Mouse (Mus musculus) neural tube, embryonic 15.5 days (tissue): ENCODE results near the gene Mindy4. TPM values are rescaled to one million over a fixed set of nuclear protein-coding genes. Genes with fewer than 3 reads are reported as not detected.

Experiments used
- ATAC-seq: fragments of 200-750 bp; cut with Nextera tagmentation; 2 replicates; pipeline ENCODE4 v1.8.0; 2017; ENCODE audit warnings: mild to moderate bottlenecking, moderate TSS enrichment, moderate library complexity; ENCODE audit not compliant: low FRiP score
- H3K27ac ChIP-seq: fragments of 300-500 bp; sonication (generic); replicated peaks from 2 replicates; pipeline ENCODE4 v1.5.1; 2015; ENCODE audit warnings: mild to moderate bottlenecking, inconsistent platforms
- H3K27me3 ChIP-seq: fragments of 300-500 bp; sonication (generic); replicated peaks from 2 replicates; pipeline ENCODE4 v1.6.1; 2015; ENCODE audit warnings: inconsistent platforms
- H3K36me3 ChIP-seq: fragments of 300-500 bp; sonication (generic); 2 replicates; pipeline ENCODE4 v1.6.1; 2015; ENCODE audit warnings: inconsistent platforms
- H3K4me1 ChIP-seq: fragments of 300-500 bp; sonication (generic); 2 replicates; pipeline ENCODE4 v1.6.1; 2015; ENCODE audit warnings: inconsistent platforms
- H3K4me2 ChIP-seq: fragments of 300-500 bp; sonication (generic); 2 replicates; pipeline ENCODE4 v1.6.1; 2015; ENCODE audit warnings: inconsistent platforms, mild to moderate bottlenecking, moderate library complexity
- H3K4me3 ChIP-seq: fragments of 300-500 bp; sonication (generic); replicated peaks from 2 replicates; pipeline ENCODE4 v1.5.1; 2015; ENCODE audit warnings: mild to moderate bottlenecking, inconsistent platforms
- H3K9ac ChIP-seq: fragments of 300-500 bp; sonication (generic); replicated peaks from 2 replicates; pipeline ENCODE4 v1.6.1; 2015; ENCODE audit warnings: mild to moderate bottlenecking, inconsistent platforms
- H3K9me3 ChIP-seq: fragments of 300-500 bp; sonication (generic); replicated peaks from 2 replicates; pipeline ENCODE4 v1.6.1; 2016; ENCODE audit warnings: inconsistent platforms
- WGBS: fragments of 180-500 bp; shearing (Covaris S2); methylation state at CpG from one replicate; pipeline ENCODE4 v1.1.7; 2015; ENCODE audit warnings: mixed read lengths; 5-methylcytosine and 5-hydroxymethylcytosine counted together
- polyA plus RNA-seq: library from polyadenylated mRNA; unstranded; fragments of >200 nt; fragmentation: Nextera tagmentation; extraction: Ambion mirVana; gene quantifications from 2 replicates; pipeline ENCODE4 v1.2.1, GENCODE M21; 2015

The Mindy4 gene
- polyA plus RNA-seq, 1 experiment from 2014 or later: 10.3 TPM

DNA sequence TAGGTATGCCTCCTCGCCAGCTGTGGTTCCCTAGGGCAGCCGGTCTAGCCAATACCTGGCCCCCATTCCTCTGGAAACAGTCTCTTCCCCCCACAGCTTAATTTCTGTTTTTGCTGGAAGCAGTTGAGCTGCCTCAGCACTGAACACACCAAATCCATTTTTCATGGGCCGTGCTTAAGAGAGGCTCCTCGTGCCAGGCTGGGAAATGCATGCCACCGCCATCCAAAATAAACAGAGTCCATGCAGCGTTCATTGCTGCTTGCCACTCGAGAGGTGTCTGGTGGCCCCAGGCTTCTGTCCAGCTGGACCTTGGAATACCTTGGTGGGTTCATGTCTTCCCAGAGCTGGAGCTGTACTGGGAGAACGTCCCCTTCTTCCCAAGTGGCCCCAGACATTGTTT is 77.8 kb downstream of the Mindy4 start:
- H3K4me1 ChIP-seq: no peaks in the 10 kb centered on the region
- H3K9me3 ChIP-seq: no peaks in the 10 kb centered on the region
- no peak for ATAC-seq
- H3K27ac ChIP-seq: no peak overlapping the region
- no peak overlapping the region for H3K9ac ChIP-seq
- H3K4me2 ChIP-seq: no peak overlapping the region
- H3K4me3 ChIP-seq: no peak overlapping the region
- H3K27me3 ChIP-seq: no peaks in the 10 kb centered on the region
- 91% methylated on average over 8 of the region's 8 CpGs for WGBS
- H3K36me3 ChIP-seq: peaks cover 5% of the 10 kb centered on the region; the same call in 1 of the 2 replicates

DNA sequence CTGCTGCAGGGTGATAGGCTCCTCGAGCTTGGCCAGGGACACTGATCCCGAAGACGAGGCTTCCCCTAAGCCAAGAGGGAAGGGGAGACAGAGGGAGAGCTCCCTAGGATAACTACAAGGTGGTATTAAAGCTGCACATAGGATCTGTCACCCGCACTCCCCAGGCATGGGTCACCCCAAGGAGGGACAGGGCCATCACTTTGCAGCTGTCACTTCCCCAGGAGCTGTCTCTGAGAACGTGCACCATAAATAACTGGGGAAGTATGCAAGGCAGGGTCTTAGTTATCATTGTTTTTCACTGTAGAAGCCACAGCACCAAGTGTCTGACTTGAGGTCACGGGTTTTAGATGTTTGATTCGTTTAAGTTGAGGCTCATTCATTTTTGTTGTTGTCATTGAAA is 78.5 kb downstream of the Mindy4 start:
- 86% methylated on average over 7 of the region's 7 CpGs for WGBS
- Histone ChIP-seq H3K4me3 (no peak overlapping the region), H3K9ac (no peak overlapping the region), H3K4me2 (no peak overlapping the region), H3K27me3 (no peaks in the 10 kb centered on the region), H3K4me1 (no peaks in the 10 kb centered on the region), H3K27ac (no peak overlapping the region), H3K9me3 (no peaks in the 10 kb centered on the region), H3K36me3 (peaks cover 5% of the 10 kb centered on the region; the same call in 1 of the 2 replicates)
- no peak for ATAC-seq

DNA sequence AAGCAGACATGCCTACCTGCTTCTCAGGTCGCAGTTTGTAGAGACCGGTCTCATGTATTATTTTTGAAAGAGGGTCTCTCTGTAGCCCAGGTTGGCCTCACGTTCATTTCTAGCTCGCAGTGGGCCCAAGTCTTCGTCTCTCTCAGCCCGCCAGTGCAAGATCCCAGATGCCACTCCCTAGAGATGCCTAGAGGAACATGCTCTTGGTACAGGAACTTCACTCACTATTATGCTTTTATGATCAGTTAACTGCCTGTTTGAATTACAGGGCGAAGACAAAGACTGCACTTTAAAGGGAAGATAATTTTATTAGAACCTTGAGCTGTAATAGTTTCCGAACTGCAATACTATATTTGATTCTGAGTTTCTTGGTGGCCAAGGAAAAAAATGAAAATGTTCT is 79.2 kb downstream of the Mindy4 start:
- H3K4me2 ChIP-seq: no peak overlapping the region
- H3K4me3 ChIP-seq: no peak overlapping the region
- WGBS: 96% methylated on average over 8 of the region's 8 CpGs
- H3K27me3 ChIP-seq: no peaks in the 10 kb centered on the region
- H3K27ac ChIP-seq: no peak overlapping the region
- H3K36me3 ChIP-seq: peaks cover 5% of the 10 kb centered on the region; the same call in 1 of the 2 replicates
- H3K9ac ChIP-seq: no peak overlapping the region
- no peak for ATAC-seq
- H3K4me1 ChIP-seq: no peaks in the 10 kb centered on the region
- H3K9me3 ChIP-seq: no peaks in the 10 kb centered on the region

DNA sequence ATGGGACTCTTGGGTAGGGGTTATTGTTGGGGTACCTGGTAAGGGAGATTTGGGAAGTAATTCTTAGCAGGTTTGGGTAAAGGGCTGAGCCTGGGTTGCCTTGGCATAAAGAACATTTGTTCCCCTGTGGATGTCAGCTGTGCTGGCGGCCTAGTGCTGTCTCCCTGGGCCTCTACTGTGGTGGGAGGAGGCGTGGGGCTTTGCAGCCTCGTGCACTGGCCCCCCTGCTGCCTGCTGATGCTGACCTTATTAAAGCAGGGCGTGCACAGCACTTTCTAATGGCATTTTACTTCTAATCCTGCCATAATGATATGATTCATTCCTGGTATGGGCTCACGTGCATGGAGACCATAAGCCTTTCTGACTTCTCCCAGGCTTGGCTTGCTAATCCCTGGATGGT is 82.0 kb downstream of the Mindy4 start:
- Histone ChIP-seq H3K4me1 (no peaks in the 10 kb centered on the region), H3K27me3 (no peaks in the 10 kb centered on the region), H3K4me3 (no peak overlapping the region), H3K9me3 (no peaks in the 10 kb centered on the region), H3K9ac (no peak overlapping the region), H3K4me2 (no peak overlapping the region), H3K36me3 (peaks cover 10% of the 10 kb centered on the region; the same call in 1 of the 2 replicates), H3K27ac (no peak overlapping the region)
- no peak for ATAC-seq
- WGBS: 50% methylated on average over 5 of the region's 5 CpGs

DNA sequence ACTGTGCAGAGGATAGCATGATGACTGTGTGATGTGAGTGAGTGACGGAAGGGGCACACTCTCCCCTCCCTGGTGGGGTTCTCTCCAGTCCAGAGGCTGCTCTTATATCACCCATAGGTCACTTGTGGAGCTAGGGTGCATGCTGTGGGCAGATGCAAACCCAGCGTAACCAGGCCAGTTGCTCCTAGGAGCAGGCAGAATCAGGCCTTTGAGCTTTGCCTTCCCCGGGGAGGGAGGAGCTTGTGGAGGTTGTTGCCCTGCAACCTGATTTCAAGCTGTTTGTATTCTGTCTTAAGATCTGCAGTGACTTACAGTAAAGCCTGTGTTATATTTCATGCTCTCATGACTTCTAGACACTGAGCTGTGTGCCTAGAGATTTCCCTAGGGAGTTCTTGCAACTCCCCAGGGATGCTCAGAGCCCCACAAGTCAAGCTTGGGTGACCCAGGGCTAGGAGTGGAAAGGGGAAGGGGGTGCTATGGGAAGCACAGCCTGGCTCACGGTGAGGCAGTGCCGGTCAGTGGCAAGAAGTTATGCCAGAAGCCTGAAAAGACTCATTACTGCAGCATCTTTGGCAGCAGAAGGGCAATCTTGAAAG is 84.9 kb downstream of the Mindy4 start:
- Histone ChIP-seq H3K4me3 (no peak overlapping the region), H3K4me2 (no peak overlapping the region), H3K27ac (no peak overlapping the region), H3K4me1 (no peaks in the 10 kb centered on the region), H3K9me3 (no peaks in the 10 kb centered on the region), H3K9ac (no peak overlapping the region), H3K36me3 (0 out of 2 replicates have a peak, but pooled peaks cover 6% of the 10 kb centered on the region), H3K27me3 (no peaks in the 10 kb centered on the region)
- no peak for ATAC-seq
- WGBS: 87% methylated on average over 5 of the region's 5 CpGs

DNA sequence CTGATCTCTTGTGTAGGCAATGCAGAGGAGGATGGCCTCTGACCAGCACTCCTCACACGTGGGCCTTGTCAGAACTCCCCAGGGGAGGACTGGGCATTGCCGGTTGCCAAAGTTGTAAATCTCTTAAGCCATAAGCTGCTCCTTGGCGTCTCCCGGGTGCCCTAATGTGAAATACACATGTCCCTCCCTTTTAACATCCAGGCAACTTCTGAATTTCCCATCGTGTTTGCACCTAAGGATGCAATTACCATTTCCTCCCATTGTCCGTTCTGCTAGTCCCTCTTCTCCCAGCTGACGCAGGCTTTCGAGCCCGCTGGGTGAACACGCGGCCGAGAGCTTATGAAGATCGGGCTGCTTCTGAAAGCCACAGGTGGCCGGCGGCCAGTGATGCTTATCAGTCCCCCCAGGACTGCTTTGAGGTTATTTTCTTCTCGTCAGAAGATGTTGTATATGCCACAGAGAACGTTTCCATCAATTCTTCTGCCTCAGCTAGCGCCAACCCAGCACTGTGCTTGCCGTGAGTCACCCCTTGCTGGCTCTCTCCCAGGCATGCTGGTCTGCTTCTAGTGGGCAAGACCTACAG is 91.5 kb downstream of the Mindy4 start:
- Histone ChIP-seq H3K9me3 (no peaks in the 10 kb centered on the region), H3K27ac (no peak overlapping the region)
- ATAC-seq: peak; percentile 28; the same call in 1 of the 2 replicates

DNA sequence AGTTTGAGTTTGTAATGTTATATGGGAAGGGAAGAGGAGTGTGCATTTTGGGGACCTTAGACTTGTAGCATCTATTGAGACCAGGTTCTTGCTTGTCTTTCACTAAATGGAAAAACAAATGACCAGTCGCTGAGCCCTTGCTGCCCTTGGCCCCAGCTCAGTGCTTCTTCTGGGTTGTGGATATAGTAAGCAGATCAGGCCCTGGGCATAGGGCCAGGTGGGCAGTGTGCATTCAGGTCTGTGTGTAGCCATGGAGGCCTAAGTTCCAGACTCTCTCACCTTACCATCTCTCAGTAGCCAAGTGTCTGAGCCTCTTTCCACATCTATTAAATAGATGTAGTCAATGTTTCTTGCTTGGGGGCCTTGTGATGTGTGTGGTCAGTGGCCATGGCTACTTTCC is 92.1 kb downstream of the Mindy4 start:
- Histone ChIP-seq H3K4me1 (peaks cover 7% of the 10 kb centered on the region), H3K27ac (no peak overlapping the region), H3K9ac (no peak overlapping the region), H3K9me3 (no peaks in the 10 kb centered on the region), H3K4me2 (no peak overlapping the region), H3K27me3 (no peaks in the 10 kb centered on the region), H3K4me3 (no peak overlapping the region), H3K36me3 (no peaks in the 10 kb centered on the region)
- WGBS: 81% methylated on average over 1 of the region's 1 CpGs
- ATAC-seq: no peak

More for the DNA sequence above, 91.5 kb downstream of the Mindy4 start:
- Histone ChIP-seq H3K4me1 (peaks cover 7% of the 10 kb centered on the region), H3K36me3 (0 out of 2 replicates have a peak, but pooled peaks cover 2% of the 10 kb centered on the region), H3K27me3 (no peaks in the 10 kb centered on the region), H3K4me2 (no peak overlapping the region), H3K4me3 (no peak overlapping the region), H3K9ac (no peak overlapping the region)
- WGBS: 37% methylated on average over 19 of the region's 19 CpGs

DNA sequence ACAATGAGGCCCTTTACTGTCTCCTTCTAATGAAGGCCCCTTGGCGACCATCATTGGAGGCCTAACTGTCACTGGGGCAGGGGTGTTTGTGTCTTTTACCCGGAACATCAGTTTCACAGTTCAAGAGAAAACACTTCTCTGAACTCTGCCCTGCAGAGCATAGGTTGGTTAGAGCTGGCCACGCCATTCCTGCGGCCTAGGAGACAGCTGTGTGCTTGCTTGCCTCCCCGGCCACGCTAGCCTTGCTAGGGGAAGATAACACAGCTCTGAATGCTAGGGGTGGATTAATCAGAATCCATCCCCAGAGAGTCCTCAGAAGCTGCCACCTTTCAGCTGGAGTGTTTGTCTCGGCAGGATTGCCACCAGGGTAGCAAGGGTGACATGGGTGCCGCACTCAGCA is 96.3 kb downstream of the Mindy4 start:
- H3K4me3 ChIP-seq: no peak overlapping the region
- no peak overlapping the region for H3K4me2 ChIP-seq
- no peak overlapping the region for H3K27ac ChIP-seq
- no peak overlapping the region for H3K9ac ChIP-seq
- H3K9me3 ChIP-seq: no peaks in the 10 kb centered on the region
- H3K36me3 ChIP-seq: peaks cover 2% of the 10 kb centered on the region; the same call in 1 of the 2 replicates
- no peak for ATAC-seq
- WGBS: 88% methylated on average over 8 of the region's 8 CpGs
- H3K27me3 ChIP-seq: no peaks in the 10 kb centered on the region
- peaks cover 5% of the 10 kb centered on the region for H3K4me1 ChIP-seq

DNA sequence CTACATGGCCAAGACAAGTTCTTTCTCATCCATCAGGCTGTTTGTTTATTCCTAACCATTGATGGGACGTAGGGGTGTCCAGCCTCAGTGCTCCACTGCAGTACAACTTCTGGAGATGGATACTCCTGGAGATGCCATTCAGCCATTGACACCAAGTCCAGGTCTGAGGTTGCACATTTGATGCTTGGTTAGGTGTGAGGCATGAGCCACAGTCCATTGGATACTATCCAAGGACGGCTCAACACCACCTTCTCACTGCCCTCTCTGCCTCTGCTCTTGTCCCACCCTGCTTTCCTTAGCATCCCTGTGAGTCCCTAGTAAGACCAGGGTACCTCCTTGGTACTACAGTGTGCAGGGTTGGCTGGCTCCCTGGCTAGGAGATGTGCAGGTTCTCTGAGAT is 96.7 kb downstream of the Mindy4 start:
- Histone ChIP-seq H3K27ac (no peak overlapping the region), H3K9me3 (no peaks in the 10 kb centered on the region), H3K9ac (no peak overlapping the region), H3K36me3 (peaks cover 2% of the 10 kb centered on the region; the same call in 1 of the 2 replicates), H3K4me3 (no peak overlapping the region), H3K4me2 (no peak overlapping the region), H3K4me1 (0 out of 2 replicates have a peak, but pooled peaks cover under 1% of the 10 kb centered on the region), H3K27me3 (no peaks in the 10 kb centered on the region)
- ATAC-seq: no peak
- 92% methylated on average over 2 of the region's 2 CpGs for whole genome bisulfite sequencing

DNA sequence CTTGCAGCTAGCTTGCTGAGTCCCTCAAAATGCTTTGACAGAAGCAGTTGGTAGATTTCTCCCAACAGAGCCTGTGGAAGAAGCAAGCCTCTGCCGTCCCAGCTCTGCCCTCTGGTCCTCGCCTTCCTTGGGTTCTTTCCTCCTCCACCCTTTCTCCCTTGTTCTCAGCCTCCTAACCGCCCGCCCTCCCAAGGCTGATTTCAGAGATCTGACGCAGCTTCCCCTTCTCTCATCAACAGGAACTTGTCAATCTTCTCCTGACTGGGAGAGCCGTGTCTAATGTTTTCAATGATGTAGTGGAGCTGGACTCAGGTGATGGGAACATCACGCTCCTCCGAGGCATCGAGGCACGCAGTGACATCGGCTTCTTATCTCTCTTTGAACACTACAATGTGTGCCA is 97.5 kb downstream of the Mindy4 start:
- no peak for ATAC-seq
- H3K4me1 ChIP-seq: no peaks in the 10 kb centered on the region
- 89% methylated on average over 11 of the region's 11 CpGs for WGBS

DNA sequence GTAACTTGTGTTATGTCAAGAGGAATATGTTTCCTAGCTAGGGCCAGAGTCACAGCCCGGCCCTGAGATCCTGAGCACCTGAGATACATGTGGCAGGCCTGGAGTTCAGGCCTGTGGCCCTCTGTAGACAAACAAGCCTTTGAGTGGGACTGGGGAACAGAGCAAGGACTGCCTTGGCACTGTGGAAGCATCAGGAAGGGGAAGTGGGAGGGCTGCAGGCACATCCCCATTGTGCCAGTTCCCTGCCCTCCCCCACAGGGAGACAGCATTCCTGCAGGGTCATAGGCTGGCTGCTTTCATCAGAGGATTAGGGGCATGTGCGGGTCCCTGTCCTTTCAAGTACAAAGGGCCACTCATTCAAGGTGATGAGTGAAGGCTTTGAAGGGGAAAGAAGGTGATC is 107.0 kb downstream of the Mindy4 start:
- H3K4me1 ChIP-seq: no peaks in the 10 kb centered on the region
- H3K9me3 ChIP-seq: no peaks in the 10 kb centered on the region
- H3K27me3 ChIP-seq: no peaks in the 10 kb centered on the region
- no peak overlapping the region for H3K9ac ChIP-seq
- H3K36me3 ChIP-seq: no peaks in the 10 kb centered on the region
- WGBS: 50% methylated on average over 2 of the region's 2 CpGs
- no peak overlapping the region for H3K4me2 ChIP-seq
- H3K27ac ChIP-seq: no peak overlapping the region
- no peak for ATAC-seq
- H3K4me3 ChIP-seq: no peak overlapping the region

More for the DNA sequence above, 97.5 kb downstream of the Mindy4 start:
- H3K4me2 ChIP-seq: no peak overlapping the region
- no peak overlapping the region for H3K4me3 ChIP-seq
- no peaks in the 10 kb centered on the region for H3K27me3 ChIP-seq
- no peak overlapping the region for H3K9ac ChIP-seq
- no peak overlapping the region for H3K27ac ChIP-seq
- H3K36me3 ChIP-seq: peaks cover 2% of the 10 kb centered on the region; the same call in 1 of the 2 replicates
- H3K9me3 ChIP-seq: no peaks in the 10 kb centered on the region

DNA sequence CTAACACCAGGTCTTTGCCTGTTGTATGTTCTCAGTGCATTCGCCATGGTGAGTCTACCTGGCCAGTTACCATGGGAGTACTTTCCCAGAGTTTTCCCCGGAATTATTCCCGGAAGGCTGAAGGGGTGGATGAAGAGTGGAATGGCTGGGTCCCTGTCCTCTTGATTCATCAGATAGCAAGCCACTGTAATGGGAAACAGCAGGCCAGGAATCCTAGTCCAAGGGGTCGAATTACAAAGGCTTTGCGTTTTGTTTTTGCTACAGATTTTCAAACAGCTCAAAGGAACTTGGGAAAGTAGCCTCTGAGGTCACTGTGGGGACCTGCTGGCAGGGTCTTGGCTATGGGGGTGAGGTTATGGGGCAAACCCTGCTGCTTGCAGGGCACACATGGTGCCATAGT is 108.8 kb downstream of the Mindy4 start:
- no peaks in the 10 kb centered on the region for H3K36me3 ChIP-seq
- H3K27me3 ChIP-seq: no peaks in the 10 kb centered on the region
- no peaks in the 10 kb centered on the region for H3K9me3 ChIP-seq
- H3K9ac ChIP-seq: no peak overlapping the region
- H3K27ac ChIP-seq: no peak overlapping the region
- no peak overlapping the region for H3K4me2 ChIP-seq
- WGBS: 71% methylated on average over 5 of the region's 5 CpGs
- H3K4me1 ChIP-seq: no peaks in the 10 kb centered on the region
- ATAC-seq: no peak
- H3K4me3 ChIP-seq: no peak overlapping the region
